In the genomic region with DNA sequence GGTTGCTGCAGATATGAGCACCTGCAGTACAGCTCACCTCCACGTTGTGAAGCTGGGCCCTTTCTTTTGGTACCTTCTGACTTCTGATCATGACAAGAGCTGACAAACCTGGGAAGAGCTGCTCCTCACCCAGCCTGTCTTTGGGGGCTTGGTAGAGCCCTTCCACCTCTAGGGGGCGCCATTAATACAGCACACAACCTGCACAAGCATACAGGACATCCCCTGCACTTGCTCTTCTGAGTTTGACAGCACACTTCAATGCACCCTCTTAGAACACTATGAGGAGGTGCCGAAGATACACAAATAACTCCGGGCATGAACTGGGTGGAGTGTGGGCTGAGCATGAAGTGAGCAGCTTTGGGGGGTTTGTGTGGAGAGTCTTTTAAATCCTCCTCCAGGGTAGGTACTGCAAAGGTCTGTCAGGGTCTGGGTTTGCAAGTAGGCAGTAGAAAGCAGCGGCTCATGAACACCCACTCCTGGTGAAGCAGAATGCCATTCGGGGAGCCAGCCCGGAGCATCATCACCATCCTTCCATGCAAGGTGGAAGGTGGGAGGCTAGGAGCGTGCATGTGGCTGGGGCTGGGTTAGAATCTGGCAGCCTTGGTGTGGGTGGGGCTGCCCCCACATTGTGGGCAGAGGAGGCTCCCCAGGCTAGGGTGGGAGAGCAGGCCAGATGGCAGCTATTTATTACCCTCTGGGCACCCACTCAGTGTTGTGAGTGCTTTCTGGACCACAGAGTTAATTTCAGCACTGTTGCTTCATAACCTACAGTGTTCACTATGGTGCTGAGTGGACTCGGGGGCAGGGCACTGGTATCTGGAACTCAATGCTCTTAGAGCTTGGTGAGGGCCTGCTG, we compare ENCODE assay signal across 9 mouse cellular contexts. TPM values are rescaled to one million over a fixed set of nuclear protein-coding genes. Genes with fewer than 3 reads are reported as not detected.
A peak's percentile ranks its signal among the peaks of the same experiment; 100 is the strongest.
DNase-seq lines count a peak whose midpoint lies in the region; ATAC-seq and TF ChIP-seq lines count a peak whose summit lies in the region.
"Had no signal": no experiment of that assay in that cellular context is flagged by ENCODE, and none has a peak within 500 bp of the region (broad histone marks: within the 10 kb centered on the region; RNA-seq: fewer than 3 reads in every experiment).

No protein-coding gene starts in this region.

- no peak for ATAC-seq in liver, embryonic 11.5 days (replicated peaks; ENCODE audit: low FRiP score)

- H3K4me1 ChIP-seq in ES-Bruce4 (ENCODE audit: control insufficient read depth, insufficient read depth, low read length) = no peaks in the 10 kb centered on the region
- no peaks in the 10 kb centered on the region for H3K4me1 ChIP-seq in liver, embryonic 11.5 days (replicated peaks; ENCODE audit: control insufficient read depth, insufficient read depth, low read length)

- TF ChIP-seq CTCF in ES-Bruce4 (IDR thresholded peaks at IDR 0.05; ENCODE audit: low read depth, low read length) = peak; percentile 64

- H3K27ac ChIP-seq in ES-Bruce4 (ENCODE audit: insufficient read depth, low read length) = no peak overlapping the region
- H3K27ac ChIP-seq in liver, embryonic 11.5 days (ENCODE audit: low read depth, low read length) = no peak overlapping the region
- H3K27ac ChIP-seq: limb, embryonic 13.5 days had no signal

- no peak overlapping the region for H3K4me2 ChIP-seq in liver, embryonic 11.5 days
- H3K4me2 ChIP-seq: limb, embryonic 13.5 days had no signal

- no peak for TF ChIP-seq POLR2A in ES-Bruce4 (IDR thresholded peaks at IDR 0.05; ENCODE audit: insufficient read depth, low read length)

- no peaks in the 10 kb centered on the region for H3K27me3 ChIP-seq in ES-Bruce4 (ENCODE audit: control insufficient read depth, insufficient read depth, low read length, poor library complexity, severe bottlenecking)
- H3K27me3 ChIP-seq in liver, embryonic 11.5 days (replicated peaks; ENCODE audit: control insufficient read depth, insufficient read depth, low read length) = no peaks in the 10 kb centered on the region
- H3K27me3 ChIP-seq: limb, embryonic 13.5 days had no signal

- H3K4me3 ChIP-seq in ES-Bruce4 (ENCODE audit: low read depth, low read length) = no peak overlapping the region
- H3K4me3 ChIP-seq in liver, embryonic 11.5 days (ENCODE audit: low read depth, low read length) = no peak overlapping the region
- H3K4me3 ChIP-seq: limb, embryonic 13.5 days had no signal

- no peak for TF ChIP-seq EP300 in ES-Bruce4 (IDR thresholded peaks at IDR 0.05; ENCODE audit: insufficient read depth, low read depth, low read length)

- no peaks in the 10 kb centered on the region for H3K36me3 ChIP-seq in ES-Bruce4 (ENCODE audit: control insufficient read depth, insufficient read depth, low read length, poor library complexity, severe bottlenecking)
- no peaks in the 10 kb centered on the region for H3K36me3 ChIP-seq in liver, embryonic 11.5 days (ENCODE audit: control insufficient read depth, insufficient read depth, low read length)

- peak; percentile 67 for DNase-seq in adrenal gland, adult 2 months
- DNase-seq in embryo, embryonic 11.5 days (ENCODE audit: low read depth, low spot score) = peak; percentile 63
- DNase-seq in heart, adult 8-10 months (ENCODE audit: low spot score) = peak; percentile 20
- peak; percentile 45 for DNase-seq in kidney, postnatal 14 days
- peak; percentile 39 for DNase-seq in liver, embryonic 11.5 days (ENCODE audit: low spot score)
- DNase-seq in retina, embryonic 14.5 days (ENCODE audit: low spot score) = peak; percentile 78
- no peak for DNase-seq in urinary bladder, postnatal 10 days (ENCODE audit: low spot score)

- H3K9ac ChIP-seq in ES-Bruce4 (ENCODE audit: low read depth, poor library complexity, severe bottlenecking) = no peak overlapping the region
- H3K9ac ChIP-seq in liver, embryonic 11.5 days (ENCODE audit: low read depth, low read length) = no peak overlapping the region
- H3K9ac ChIP-seq: limb, embryonic 13.5 days had no signal

- H3K9me3 ChIP-seq in ES-Bruce4 (replicated peaks; ENCODE audit: control insufficient read depth, insufficient read depth, low read length, poor library complexity, severe bottlenecking) = no peaks in the 10 kb centered on the region
- H3K9me3 ChIP-seq in liver, embryonic 11.5 days (ENCODE audit: control insufficient read depth, low read length) = no peaks in the 10 kb centered on the region
- H3K9me3 ChIP-seq: limb, embryonic 13.5 days had no signal

- WGBS in liver, embryonic 11.5 days = 68% methylated on average over 9 of the region's 9 CpGs

RNA-seq across cellular contexts. Expression of gene D430042O09Rik, which starts 59.5 kb away (rescaled TPM):
- polyA plus RNA-seq in ES-Bruce4 (2011; ENCODE audit: insufficient read depth, insufficient read length, low read depth, missing spikeins) = 17.6 and 21.8 TPM in 2 replicates
- total RNA-seq in adrenal gland, adult 2 months (2021) = 10 to 100 TPM; 26.7 to 28.9 TPM
- 12.8 and 14.6 TPM in 2 replicates for polyA plus RNA-seq in adrenal gland, adult 2 months (2012; rRNA removed)
- total RNA-seq in heart, adult 8-10 months (2022) = 10 to 100 TPM in 1 of 4 experiments, 1 to 10 TPM in 3; 8.9 to 12.0 (median 9.4) TPM
- polyA plus RNA-seq in liver, embryonic 11.5 days (2014; fragmentation: Nextera tagmentation; extraction: Ambion mirVana) = 4.9 and 6.6 TPM in 2 replicates

RNA-seq across cellular contexts. Expression of gene Gtf3c1, which starts 59.6 kb away (rescaled TPM):
- 92.7 and 105 TPM in 2 replicates for polyA plus RNA-seq in ES-Bruce4 (2011; ENCODE audit: insufficient read depth, insufficient read length, low read depth, missing spikeins)
- 10 to 100 TPM; 61.4 to 65.6 TPM for total RNA-seq in adrenal gland, adult 2 months (2021)
- 69.0 and 79.4 TPM in 2 replicates for polyA plus RNA-seq in adrenal gland, adult 2 months (2012; rRNA removed)
- total RNA-seq in heart, adult 8-10 months (2022) = 10 to 100 TPM; 49.7 to 57.7 (median 54.7) TPM
- polyA plus RNA-seq in liver, embryonic 11.5 days (2014; fragmentation: Nextera tagmentation; extraction: Ambion mirVana) = 28.3 and 28.8 TPM in 2 replicates
